Comparison of ENCODE assay signal across 12 mouse cellular contexts in the genomic region with DNA sequence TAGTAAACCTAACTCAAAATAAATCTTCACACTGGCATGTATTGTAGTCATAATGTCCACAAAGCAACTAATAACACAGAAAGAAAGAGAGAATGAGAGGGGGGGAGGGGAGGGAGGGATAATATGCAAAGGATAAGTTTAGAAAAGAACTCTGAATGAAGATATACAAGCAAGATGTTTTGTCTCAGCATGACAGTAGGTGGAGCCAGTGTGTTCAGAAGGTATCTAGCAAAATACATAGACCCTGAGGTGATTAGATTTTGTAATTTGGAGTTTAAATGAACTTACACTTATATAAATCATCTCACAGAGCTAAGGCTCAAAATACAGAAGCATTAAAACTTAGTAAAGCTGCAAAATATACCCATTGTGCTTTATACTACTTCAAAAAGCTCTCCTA. TPM values are rescaled to one million over a fixed set of nuclear protein-coding genes. Genes with fewer than 3 reads are reported as not detected.
DNase-seq lines count a peak whose midpoint lies in the region; ATAC-seq and TF ChIP-seq lines count a peak whose summit lies in the region.
"Had no signal": no experiment of that assay in that cellular context is flagged by ENCODE, and none has a peak within 500 bp of the region (broad histone marks: within the 10 kb centered on the region; RNA-seq: fewer than 3 reads in every experiment).

No protein-coding gene starts in this region.

- no peaks in the 10 kb centered on the region for H3K36me3 ChIP-seq in kidney, adult 2 months (ENCODE audit: control insufficient read depth, insufficient read depth, low read length)
- H3K36me3 ChIP-seq in kidney, embryonic 16.5 days (ENCODE audit: insufficient read depth, low read length) = peaks cover 3% of the 10 kb centered on the region; the same call in 1 of the 2 replicates
- H3K36me3 ChIP-seq: embryonic facial prominence, embryonic 15.5 days; hindbrain, embryonic 15.5 days had no signal

- no peak for TF ChIP-seq POLR2A in kidney, adult 2 months (IDR thresholded peaks at IDR 0.05; ENCODE audit: low read depth, low read length)

- no peak overlapping the region for H3K27ac ChIP-seq in kidney, adult 2 months (ENCODE audit: insufficient read depth, low read depth, low read length)
- H3K27ac ChIP-seq in kidney, embryonic 16.5 days (ENCODE audit: low read length) = no peak overlapping the region
- H3K27ac ChIP-seq: embryonic facial prominence, embryonic 15.5 days; hindbrain, embryonic 15.5 days had no signal

- 0 out of 2 replicates have a peak, but pooled peaks cover 3% of the 10 kb centered on the region for H3K9me3 ChIP-seq in kidney, embryonic 16.5 days (ENCODE audit: low read length)
- H3K9me3 ChIP-seq: embryonic facial prominence, embryonic 15.5 days; hindbrain, embryonic 15.5 days had no signal

- DNase-seq in kidney, adult 2 months = peak; percentile 4
- peak; percentile 8 for DNase-seq in thymus, postnatal 0 days (ENCODE audit: low spot score)
- DNase-seq in thymus, adult 18-20 months = no peak
- DNase-seq in induced T-regulatory cell, adult 2 months (ENCODE audit: low read depth) = peak; percentile 27
- DNase-seq in left cerebral cortex, adult 8-10 months (ENCODE audit: low spot score in 2 of 2) = no peak
- no peak for DNase-seq in thymus, postnatal 4 days
- DNase-seq: cerebellum, adult 9-11 months; kidney, postnatal 4 days had no signal

- H3K27me3 ChIP-seq in kidney, adult 2 months (replicated peaks; ENCODE audit: control insufficient read depth, insufficient read depth, low read length) = no peaks in the 10 kb centered on the region
- H3K27me3 ChIP-seq in kidney, embryonic 16.5 days (ENCODE audit: insufficient read depth, low read length) = no peaks in the 10 kb centered on the region
- H3K27me3 ChIP-seq: embryonic facial prominence, embryonic 15.5 days; hindbrain, embryonic 15.5 days had no signal

- no peaks in the 10 kb centered on the region for H3K4me1 ChIP-seq in kidney, adult 2 months (ENCODE audit: control insufficient read depth, insufficient read depth, low read length)
- no peaks in the 10 kb centered on the region for H3K4me1 ChIP-seq in kidney, embryonic 16.5 days (ENCODE audit: insufficient read depth, low read length)
- H3K4me1 ChIP-seq: embryonic facial prominence, embryonic 15.5 days; hindbrain, embryonic 15.5 days had no signal

- H3K4me3 ChIP-seq in kidney, adult 2 months (ENCODE audit: insufficient read depth, low read depth, low read length) = no peak overlapping the region
- no peak overlapping the region for H3K4me3 ChIP-seq in kidney, embryonic 16.5 days (ENCODE audit: low read length)
- H3K4me3 ChIP-seq: embryonic facial prominence, embryonic 15.5 days; hindbrain, embryonic 15.5 days had no signal

- H3K4me2 ChIP-seq in kidney, embryonic 16.5 days (replicated peaks; ENCODE audit: low read depth, low read length) = no peak overlapping the region
- H3K4me2 ChIP-seq: embryonic facial prominence, embryonic 15.5 days; heart, embryonic 11.5 days; hindbrain, embryonic 15.5 days had no signal

- no peak overlapping the region for H3K9ac ChIP-seq in kidney, embryonic 16.5 days (replicated peaks; ENCODE audit: low read length)
- H3K9ac ChIP-seq: embryonic facial prominence, embryonic 15.5 days; hindbrain, embryonic 15.5 days had no signal

- TF ChIP-seq CTCF in kidney, adult 2 months (conservative IDR thresholded peaks at IDR 0.05; ENCODE audit: insufficient read depth, insufficient read length, low read depth, low read length) = no peak

- no peak for ATAC-seq in kidney, embryonic 16.5 days (ENCODE audit: low FRiP score, low TSS enrichment)

RNA-seq across cellular contexts. Expression of gene Acer3, which starts 44.7 kb away (rescaled TPM):
- 8.1 and 11.9 TPM in 2 replicates for polyA plus RNA-seq in kidney, adult 2 months (2012; rRNA removed)
- 27.4 and 32.3 TPM in 2 replicates for polyA plus RNA-seq in kidney, embryonic 16.5 days (2015; fragmentation: Nextera tagmentation; extraction: Ambion mirVana)
- 19.5 and 20.0 TPM in 2 replicates for polyA plus RNA-seq in thymus, postnatal 0 days (2015; fragmentation: Nextera tagmentation; extraction: Ambion mirVana)
- total RNA-seq in left cerebral cortex, adult 8-10 months (2022) = 10 to 100 TPM; 25.1 to 27.2 (median 25.5) TPM

Comparison
In these comparisons a context has a peak if more than half of its experiments do, and no peak if none do; other contexts are left out.
1. DNase-seq: peak in kidney, adult 2 months (single experiment), thymus, postnatal 0 days (single experiment) and induced T-regulatory cell, adult 2 months (single experiment); none in thymus, adult 18-20 months (0 of 2), left cerebral cortex, adult 8-10 months (0 of 2) and thymus, postnatal 4 days (single experiment).